Mouse (Mus musculus) heart, embryonic 11.5 days (tissue): ENCODE results near the gene Erg. TPM values are rescaled to one million over a fixed set of nuclear protein-coding genes. Genes with fewer than 3 reads are reported as not detected.

Experiments
- ATAC-seq: fragments of 200-750 bp; cut with Nextera tagmentation; replicated peaks from 2 replicates; pipeline ENCODE4 v1.8.0; 2017; ENCODE audit warnings: moderate library complexity; ENCODE audit not compliant: insufficient number of reproducible peaks, low FRiP score, low TSS enrichment
- H3K27ac ChIP-seq: fragments of 300-500 bp; sonication (generic); 2 replicates; pipeline ENCODE4 v1.5.1; 2014; ENCODE audit warnings: mild to moderate bottlenecking, low read depth, low read length
- H3K27me3 ChIP-seq: fragments of 300-500 bp; sonication (generic); 2 replicates; pipeline ENCODE4 v1.6.1; 2014; ENCODE audit warnings: mild to moderate bottlenecking, low read length, mixed read lengths; ENCODE audit not compliant: control insufficient read depth, insufficient read depth
- H3K36me3 ChIP-seq: fragments of 300-500 bp; sonication (generic); 2 replicates; pipeline ENCODE4 v1.6.1; 2014; ENCODE audit warnings: mild to moderate bottlenecking, low read length, moderate library complexity, mixed read lengths; ENCODE audit not compliant: control insufficient read depth, insufficient read depth
- H3K4me1 ChIP-seq: fragments of 300-500 bp; sonication (generic); 2 replicates; pipeline ENCODE4 v1.6.1; 2014; ENCODE audit warnings: low read length; ENCODE audit not compliant: control insufficient read depth, insufficient read depth
- H3K4me2 ChIP-seq: fragments of 300-500 bp; sonication (generic); 2 replicates; pipeline ENCODE4 v1.6.1; 2014; ENCODE audit warnings: mild to moderate bottlenecking, moderate library complexity
- H3K4me3 ChIP-seq: fragments of 300-500 bp; sonication (generic); 2 replicates; pipeline ENCODE4 v1.5.1; 2014; ENCODE audit warnings: low read depth, low read length
- H3K9ac ChIP-seq: fragments of 300-500 bp; sonication (generic); 2 replicates; pipeline ENCODE4 v1.6.1; 2014; ENCODE audit warnings: mild to moderate bottlenecking, low read depth, low read length, moderate library complexity
- H3K9me3 ChIP-seq: fragments of 300-500 bp; sonication (generic); replicated peaks from 2 replicates; pipeline ENCODE4 v1.6.1; 2016; ENCODE audit warnings: low read length; ENCODE audit not compliant: control insufficient read depth
- WGBS: fragments of 180-500 bp; shearing (Covaris S2); extraction: QIAGEN DNeasy Blood & Tissue Kit; methylation state at CpG from one replicate; pipeline ENCODE4 v1.1.7; 2014; ENCODE audit not compliant: insufficient replicate concordance; 5-methylcytosine and 5-hydroxymethylcytosine counted together
- polyA plus RNA-seq: library from polyadenylated mRNA; unstranded; fragments of >200 nt; fragmentation: Nextera tagmentation; extraction: Ambion mirVana; gene quantifications from 2 replicates; pipeline ENCODE4 v1.2.1, GENCODE M21; 2014

The Erg gene
- polyA plus RNA-seq, 1 experiment from 2014 or later, result 4.8 TPM

DNA sequence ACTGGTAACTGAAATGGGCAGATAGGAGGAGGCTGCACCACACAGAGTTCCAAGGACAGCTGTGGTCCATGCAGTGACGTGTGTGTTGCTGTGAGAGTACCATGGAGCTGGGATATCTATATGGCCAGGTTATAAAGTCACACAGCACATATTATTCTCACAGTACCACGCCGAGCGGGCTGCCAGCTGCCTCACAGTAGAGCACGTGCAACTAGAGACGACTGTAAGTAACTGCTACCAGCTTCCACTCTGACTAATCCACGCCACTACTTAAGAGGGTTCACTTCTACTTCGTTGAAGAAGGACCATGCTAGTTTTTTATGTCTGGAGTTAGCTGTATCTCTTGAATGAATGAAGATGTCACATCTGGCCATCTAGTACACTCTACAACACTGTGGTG, 66.9 kb downstream of the Erg start:
- Histone ChIP-seq H3K27ac (no peak overlapping the region), H3K9ac (no peak overlapping the region), H3K9me3 (no peaks in the 10 kb centered on the region), H3K4me3 (no peak overlapping the region), H3K36me3 (no peaks in the 10 kb centered on the region), H3K4me2 (no peak overlapping the region), H3K27me3 (no peaks in the 10 kb centered on the region), H3K4me1 (no peaks in the 10 kb centered on the region)
- 75% methylated on average over 8 of the region's 8 CpGs for WGBS
- ATAC-seq, result no peak

DNA sequence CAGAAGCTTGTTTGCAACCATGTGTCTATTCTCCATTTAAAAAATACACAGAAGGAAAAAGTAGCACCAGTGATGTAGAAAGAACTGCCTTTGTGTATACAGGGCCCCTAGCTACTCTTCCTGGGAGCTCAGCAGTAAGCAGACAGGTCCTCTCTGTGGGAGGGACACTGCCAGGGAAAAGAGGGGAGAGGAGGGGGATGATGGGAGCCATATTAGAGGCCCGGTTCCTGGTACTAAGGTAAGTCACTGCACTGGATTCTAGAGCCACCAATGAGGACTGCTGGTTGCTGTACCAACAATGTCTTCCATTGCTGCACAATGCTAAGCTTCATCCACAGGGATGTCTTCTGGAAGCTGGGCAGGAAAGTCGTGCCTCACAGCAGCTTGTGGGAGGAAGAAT, 80.3 kb downstream of the Erg start:
- no peaks in the 10 kb centered on the region for H3K36me3 ChIP-seq
- no peak overlapping the region for H3K4me2 ChIP-seq
- no peak overlapping the region for H3K9ac ChIP-seq
- H3K4me3 ChIP-seq, result no peak overlapping the region
- 67% methylated on average over 2 of the region's 2 CpGs for WGBS
- ATAC-seq, result no peak
- H3K4me1 ChIP-seq, result no peaks in the 10 kb centered on the region
- H3K9me3 ChIP-seq, result no peaks in the 10 kb centered on the region
- no peaks in the 10 kb centered on the region for H3K27me3 ChIP-seq
- no peak overlapping the region for H3K27ac ChIP-seq

DNA sequence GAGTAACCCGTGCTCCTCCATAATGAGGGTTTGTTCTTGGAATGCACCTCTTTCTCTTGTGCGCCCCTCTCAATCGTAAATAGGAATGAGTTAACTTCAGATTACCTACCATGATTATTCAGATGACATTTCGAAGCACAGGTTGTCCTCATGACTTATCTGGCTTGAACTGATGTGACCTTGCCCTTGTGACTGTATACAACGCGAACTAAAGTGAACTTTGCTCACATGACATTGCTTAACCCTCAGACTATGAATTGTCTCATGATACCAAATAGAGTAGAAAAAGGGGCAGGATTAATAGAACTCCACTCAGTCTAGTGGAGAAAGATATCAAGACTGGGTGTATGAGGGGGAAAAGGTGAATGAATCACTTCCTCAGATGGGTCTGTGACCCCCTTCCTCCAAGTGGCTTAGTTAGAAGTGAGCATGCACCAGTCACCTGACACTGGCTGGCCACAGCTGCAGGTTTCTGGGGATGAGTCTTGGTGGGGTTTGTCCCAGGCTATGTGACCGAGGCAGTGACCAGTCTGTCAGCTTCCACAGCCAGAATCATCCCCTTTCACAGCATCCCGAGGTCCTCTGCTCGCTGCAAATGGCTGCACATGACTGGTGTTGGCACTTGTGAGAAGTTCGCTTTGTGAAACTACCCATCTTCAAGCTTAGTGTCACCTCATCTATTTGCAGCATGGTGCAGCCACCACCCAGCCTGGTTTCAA, 89.7 kb downstream of the Erg start:
- WGBS, result 81% methylated on average over 10 of the region's 10 CpGs
- no peaks in the 10 kb centered on the region for H3K4me1 ChIP-seq

DNA sequence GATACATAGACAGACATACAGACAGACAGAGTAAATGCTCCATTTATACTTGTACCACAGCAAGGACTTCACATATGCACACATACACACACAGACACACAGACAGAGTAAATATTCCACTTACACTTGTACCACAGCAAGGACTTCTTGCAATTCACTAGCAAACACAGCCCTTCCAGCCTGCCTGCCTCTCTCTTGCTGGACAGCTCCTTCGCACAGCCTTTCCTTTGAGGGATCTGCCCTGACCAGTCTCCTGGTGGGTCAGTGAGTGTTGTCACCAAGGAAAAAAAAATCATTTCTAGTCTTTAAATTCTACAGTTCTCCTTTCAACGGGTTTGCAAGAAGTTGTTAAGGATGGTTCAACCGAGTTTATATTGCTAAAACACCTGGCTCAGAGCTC, 92.3 kb downstream of the Erg start:
- 42% methylated on average over 3 of the region's 3 CpGs for WGBS
- ATAC-seq, result no peak
- no peaks in the 10 kb centered on the region for H3K4me1 ChIP-seq

More for the DNA sequence above, 89.7 kb downstream of the Erg start:
- no peaks in the 10 kb centered on the region for H3K36me3 ChIP-seq
- H3K27me3 ChIP-seq, result no peaks in the 10 kb centered on the region
- no peak overlapping the region for H3K4me2 ChIP-seq
- H3K9ac ChIP-seq, result no peak overlapping the region
- H3K27ac ChIP-seq, result no peak overlapping the region
- no peak overlapping the region for H3K4me3 ChIP-seq
- H3K9me3 ChIP-seq, result no peaks in the 10 kb centered on the region
- no peak for ATAC-seq

DNA sequence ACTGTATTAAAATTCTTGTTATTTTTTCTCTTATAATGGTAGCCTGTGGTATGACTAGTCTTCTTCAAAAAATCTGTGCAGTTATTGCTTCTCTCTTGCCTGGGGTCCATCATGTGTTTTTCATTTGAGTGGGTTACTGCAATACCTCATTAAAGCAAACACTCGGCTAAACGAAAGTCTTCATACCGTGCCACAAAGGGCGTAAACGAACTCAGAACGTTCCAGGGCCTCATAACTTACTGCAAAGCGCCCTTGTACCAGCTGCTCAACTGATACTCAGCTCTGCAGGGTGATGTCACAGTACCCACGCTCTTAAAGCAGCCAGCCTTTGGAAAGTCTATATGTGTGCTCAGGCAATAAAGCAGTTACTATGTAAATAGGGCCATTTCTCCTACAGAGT, 93.1 kb downstream of the Erg start:
- Histone ChIP-seq H3K4me2 (no peak overlapping the region), H3K27ac (no peak overlapping the region), H3K9ac (no peak overlapping the region), H3K36me3 (no peaks in the 10 kb centered on the region), H3K9me3 (no peaks in the 10 kb centered on the region), H3K4me3 (no peak overlapping the region), H3K27me3 (no peaks in the 10 kb centered on the region), H3K4me1 (no peaks in the 10 kb centered on the region)
- no peak for ATAC-seq
- WGBS, result 80% methylated on average over 8 of the region's 8 CpGs

More for the DNA sequence above, 92.3 kb downstream of the Erg start:
- Histone ChIP-seq H3K9me3 (no peaks in the 10 kb centered on the region), H3K9ac (no peak overlapping the region), H3K27me3 (no peaks in the 10 kb centered on the region), H3K27ac (no peak overlapping the region), H3K4me2 (no peak overlapping the region), H3K4me3 (no peak overlapping the region), H3K36me3 (no peaks in the 10 kb centered on the region)

DNA sequence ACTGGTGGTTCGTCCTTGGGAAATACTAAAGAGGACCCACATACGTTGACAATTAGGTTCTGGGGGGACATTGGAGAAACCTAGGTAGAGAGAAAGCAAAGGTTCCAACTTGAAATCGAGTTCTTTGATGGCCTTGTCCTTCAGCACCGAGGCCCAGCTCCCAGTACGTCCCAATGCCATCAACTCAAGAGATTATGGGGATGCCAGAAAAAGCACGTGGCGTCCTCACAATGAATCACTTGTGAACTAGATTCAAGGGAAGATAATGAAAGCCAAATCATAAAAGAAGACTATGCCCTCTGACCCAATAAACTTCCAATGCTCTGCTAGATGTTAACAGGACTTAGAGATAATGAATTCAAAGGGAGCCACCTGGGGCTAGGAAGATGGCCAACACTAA, 94.2 kb downstream of the Erg start:
- no peaks in the 10 kb centered on the region for H3K36me3 ChIP-seq
- no peak for ATAC-seq
- H3K4me2 ChIP-seq, result no peak overlapping the region
- no peaks in the 10 kb centered on the region for H3K27me3 ChIP-seq
- H3K4me3 ChIP-seq, result no peak overlapping the region
- no peaks in the 10 kb centered on the region for H3K9me3 ChIP-seq
- no peak overlapping the region for H3K27ac ChIP-seq
- 75% methylated on average over 7 of the region's 7 CpGs for WGBS
- H3K4me1 ChIP-seq, result no peaks in the 10 kb centered on the region
- H3K9ac ChIP-seq, result no peak overlapping the region

DNA sequence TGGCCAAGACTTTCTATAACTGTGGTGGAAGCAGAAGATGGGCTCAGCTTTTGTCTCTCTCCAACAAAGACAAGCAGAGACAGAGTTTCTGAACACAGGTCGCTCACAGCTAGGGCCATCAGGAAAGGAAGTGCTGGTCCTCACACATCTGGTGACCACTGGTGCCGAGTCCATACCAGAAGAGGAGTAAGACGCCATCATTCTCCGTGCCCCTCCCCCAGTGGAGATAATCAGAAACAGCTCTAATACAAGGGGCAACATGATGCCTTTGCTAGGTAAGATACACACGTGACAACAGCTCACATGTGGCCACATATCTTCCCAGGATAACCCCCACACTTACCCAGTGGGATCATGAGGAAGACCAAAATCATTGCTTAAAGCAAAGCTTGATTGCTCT, 96.0 kb downstream of the Erg start:
- Histone ChIP-seq H3K4me3 (no peak overlapping the region), H3K27me3 (no peaks in the 10 kb centered on the region), H3K36me3 (no peaks in the 10 kb centered on the region), H3K4me1 (no peaks in the 10 kb centered on the region), H3K4me2 (no peak overlapping the region), H3K9ac (no peak overlapping the region), H3K27ac (no peak overlapping the region), H3K9me3 (no peaks in the 10 kb centered on the region)
- WGBS, result 72% methylated on average over 5 of the region's 5 CpGs
- no peak for ATAC-seq

DNA sequence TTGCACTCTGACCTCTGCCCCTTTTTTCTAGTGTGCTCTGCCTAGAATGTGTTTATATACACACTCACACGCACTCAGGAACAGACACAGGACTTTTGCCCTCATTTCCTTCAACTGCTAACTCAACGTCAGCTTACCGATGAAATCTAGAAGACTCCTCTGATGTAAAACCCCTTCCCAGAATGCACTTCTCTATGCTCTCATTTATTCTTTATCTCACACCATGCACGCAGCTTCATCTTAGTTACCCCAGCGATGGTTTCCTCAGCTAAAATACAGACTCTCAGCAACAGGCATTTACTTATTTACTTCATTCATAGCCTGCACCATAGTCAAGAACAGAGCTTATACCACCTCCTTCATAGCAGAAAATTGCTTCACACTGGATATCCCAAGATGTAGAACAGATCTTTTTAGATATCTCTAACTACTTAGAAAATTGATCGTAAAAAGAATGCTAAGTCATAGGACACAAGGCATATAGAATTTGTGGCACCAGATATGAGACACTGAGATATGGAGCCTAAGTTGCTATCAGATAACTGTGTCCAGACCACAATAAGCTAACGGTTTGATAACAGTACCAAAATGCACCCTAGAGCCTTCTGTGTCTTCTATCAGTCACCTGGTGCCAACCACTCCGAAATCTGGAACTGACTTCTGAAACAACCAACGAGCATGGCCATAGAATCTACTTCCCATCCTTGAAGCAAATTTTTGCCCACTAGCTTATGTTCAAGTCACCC, 98.6 kb downstream of the Erg start:
- Histone ChIP-seq H3K27me3 (no peaks in the 10 kb centered on the region), H3K27ac (no peak overlapping the region), H3K4me3 (no peak overlapping the region), H3K36me3 (no peaks in the 10 kb centered on the region), H3K9ac (no peak overlapping the region), H3K4me2 (no peak overlapping the region), H3K9me3 (no peaks in the 10 kb centered on the region), H3K4me1 (no peaks in the 10 kb centered on the region)
- WGBS, result 67% methylated on average over 9 of the region's 9 CpGs
- no peak for ATAC-seq

DNA sequence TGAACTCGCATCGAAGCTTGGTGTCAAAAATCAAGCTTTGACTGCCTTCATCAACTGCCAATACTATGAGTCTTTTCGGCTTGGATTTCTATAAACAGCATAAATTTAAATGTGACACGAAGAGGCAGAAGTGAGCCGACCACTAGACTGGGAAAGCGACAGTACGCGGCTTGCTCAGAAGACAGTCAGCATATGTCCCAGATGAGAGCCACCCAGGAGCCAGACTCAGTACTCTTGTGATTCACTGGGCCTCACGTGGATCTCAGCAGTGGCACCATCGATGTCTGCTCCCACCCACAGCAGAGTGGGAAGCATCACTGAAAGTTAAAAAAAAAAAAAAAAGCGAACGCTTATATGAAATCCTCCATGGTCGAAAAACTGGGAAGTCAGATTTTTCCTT, 105.2 kb downstream of the Erg start:
- Histone ChIP-seq H3K9ac (no peak overlapping the region), H3K4me2 (no peak overlapping the region), H3K4me1 (no peaks in the 10 kb centered on the region), H3K9me3 (no peaks in the 10 kb centered on the region), H3K36me3 (no peaks in the 10 kb centered on the region), H3K4me3 (no peak overlapping the region), H3K27me3 (no peaks in the 10 kb centered on the region), H3K27ac (no peak overlapping the region)
- ATAC-seq, result no peak
- WGBS, result 92% methylated on average over 13 of the region's 13 CpGs
